Mouse (Mus musculus) gastrocnemius, adult 8-10 months (tissue): Measurements from ENCODE around the gene Smndc1. TPM values are rescaled to one million over a fixed set of nuclear protein-coding genes. Genes with fewer than 3 reads are reported as not detected.

Experiments used
- DNase-seq, 2 experiments: peaks; one replicate each; pipeline ENCODE4 v3.0.0; 2022; ENCODE audit warnings: low spot score in 2 of 2
- total RNA-seq, 4 experiments: library from RNA; stranded (reverse); gene quantifications; 2 replicates each; pipeline ENCODE4 v1.2.4; 2022

Gene Smndc1
- total RNA-seq, 4 experiments from 2014 or later = 27.4 to 32.4 (median 29.6) TPM

DNA sequence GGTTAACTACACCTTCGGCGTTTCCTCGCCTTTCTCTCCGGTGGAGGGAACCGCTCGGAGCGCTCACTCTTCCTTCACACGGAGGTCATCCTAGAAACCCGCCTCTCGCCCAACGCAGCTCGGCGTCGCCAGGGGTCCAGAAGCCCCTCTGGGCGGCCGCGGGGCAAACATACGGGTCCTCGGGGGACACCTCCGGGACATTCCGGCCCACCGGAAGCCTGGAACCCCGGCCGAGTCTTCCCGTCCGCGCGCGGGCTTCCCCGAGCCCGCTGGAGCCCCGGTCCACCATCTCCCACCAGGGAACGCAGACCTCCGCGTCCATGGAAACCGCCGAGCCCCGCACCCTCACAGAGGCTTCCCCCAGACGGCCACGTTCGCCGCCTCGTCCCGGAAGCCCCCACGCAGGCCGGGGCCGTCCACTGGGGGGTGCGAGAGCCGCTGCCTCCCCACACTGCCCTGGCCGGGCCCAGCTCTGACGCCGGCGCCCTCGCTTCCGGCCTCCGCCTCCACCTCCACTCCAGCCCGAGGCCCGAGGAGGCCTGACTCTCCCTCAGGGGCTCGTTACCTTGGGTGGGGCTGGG lies 437 bp downstream of the Smndc1 start:
- DNase-seq = no peak

DNA sequence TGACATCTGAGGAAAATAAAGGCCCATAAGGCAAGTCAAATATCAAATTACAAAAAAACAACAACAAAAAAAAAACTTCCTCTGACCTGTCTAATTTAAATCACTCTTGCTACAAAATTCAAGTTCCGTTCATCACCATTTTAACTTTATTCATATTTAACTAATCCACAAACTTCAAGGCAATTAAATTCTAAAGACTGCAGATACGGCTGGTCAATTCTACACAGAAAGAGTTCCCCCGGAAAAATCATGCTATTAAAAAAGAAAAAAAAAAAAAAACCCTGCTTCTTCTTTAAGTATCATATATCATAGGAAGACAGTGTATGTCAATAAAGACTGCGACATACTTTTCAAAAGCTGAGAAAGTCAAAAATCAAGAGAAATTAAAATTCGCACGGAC lies 961 bp downstream of the Smndc1 start:
- DNase-seq = no peak

DNA sequence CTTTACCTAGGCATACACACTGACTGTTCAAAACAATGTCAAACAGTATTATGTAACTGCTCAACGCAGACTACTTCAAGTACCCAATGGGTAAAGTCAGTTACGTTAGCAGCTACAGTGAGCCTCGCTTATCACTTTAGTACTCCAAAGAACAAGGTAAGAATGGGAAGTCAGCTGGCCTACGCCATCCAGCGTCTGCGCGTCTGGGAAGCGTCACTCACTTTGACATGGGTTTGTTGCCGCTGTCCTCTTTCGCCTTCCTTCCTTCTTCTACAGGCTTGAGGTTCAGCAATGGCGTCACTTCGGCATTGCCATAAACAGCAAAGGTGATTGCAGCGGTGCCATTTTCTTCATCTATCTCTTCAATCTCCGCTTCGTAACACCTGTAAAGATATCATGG lies 7.0 kb downstream of the Smndc1 start:
- DNase-seq = no peak

DNA sequence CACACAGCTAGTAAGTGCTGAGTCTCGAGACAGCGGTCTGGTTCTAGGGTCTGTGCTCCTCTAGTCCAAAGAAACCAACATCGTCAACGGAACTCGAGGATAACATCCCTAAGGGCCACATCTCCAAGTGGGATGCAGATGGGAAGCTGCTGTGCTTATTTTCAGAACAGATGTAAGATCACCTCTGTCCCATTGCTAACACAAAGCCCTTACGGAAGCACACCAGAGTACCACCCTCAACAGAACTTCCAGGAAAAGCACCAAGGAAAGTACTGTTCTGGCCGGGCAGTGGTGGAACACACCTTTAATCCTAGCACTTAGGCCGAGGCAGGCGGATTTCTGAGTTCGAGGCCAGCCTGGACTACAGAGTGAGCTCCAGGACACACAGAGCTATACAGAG lies 12.0 kb downstream of the Smndc1 start:
- no peak for DNase-seq

DNA sequence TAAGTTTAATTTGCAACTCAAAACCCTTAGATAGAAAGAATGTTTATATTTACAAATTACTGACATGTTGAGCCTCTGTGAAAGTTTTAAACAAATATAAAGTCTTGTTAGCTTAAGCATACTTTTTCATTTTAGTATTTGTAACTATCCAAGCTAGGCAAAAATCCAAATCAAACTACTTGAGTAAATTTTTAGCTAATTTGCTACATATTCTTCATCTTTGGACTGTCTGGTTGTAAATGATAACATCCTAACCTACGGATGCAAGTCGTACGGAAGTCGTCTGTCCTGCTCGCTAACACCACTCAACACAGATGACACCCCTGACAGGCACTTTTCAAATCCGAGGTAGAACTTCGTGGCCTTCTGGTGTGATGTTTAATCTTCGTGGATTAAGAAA lies 12.7 kb downstream of the Smndc1 start:
- no peak for DNase-seq

DNA sequence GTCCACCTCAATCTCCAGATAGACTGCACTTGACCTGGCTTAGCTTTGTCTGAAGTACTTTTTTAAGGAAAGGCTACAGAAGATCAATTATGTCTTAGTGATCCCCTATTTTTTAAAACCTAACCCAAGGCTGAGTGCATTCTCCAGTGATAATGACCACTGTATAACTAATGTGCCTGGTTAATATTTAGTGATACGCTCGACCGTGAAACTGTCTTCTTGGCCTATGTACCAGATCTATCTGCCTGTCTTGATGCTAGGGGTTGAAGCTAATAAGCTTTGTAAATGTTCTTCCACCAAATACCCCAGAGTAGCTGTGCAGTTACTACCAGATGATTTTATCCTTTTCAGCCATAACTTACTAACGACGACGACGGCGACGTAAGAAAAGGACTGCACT lies 14.6 kb downstream of the Smndc1 start:
- DNase-seq = no peak

DNA sequence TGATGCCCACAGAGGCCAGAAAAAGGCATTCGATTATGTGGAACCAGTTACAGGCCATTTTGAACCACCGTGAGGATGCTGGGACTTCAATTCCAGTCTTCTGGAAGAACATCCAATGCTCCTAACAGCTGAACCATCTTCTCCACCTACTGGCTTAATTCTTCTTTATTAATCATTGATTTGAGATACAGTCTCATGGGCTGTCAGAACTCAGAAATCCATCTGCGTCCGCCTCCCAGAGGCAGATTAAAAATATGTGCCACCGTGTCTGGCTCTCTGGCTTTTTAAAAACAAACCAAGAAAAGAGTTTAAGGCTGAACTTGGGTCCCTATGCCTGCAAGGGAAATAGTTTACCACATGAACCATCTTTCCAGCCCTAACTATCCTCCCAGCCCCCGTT lies 15.1 kb downstream of the Smndc1 start:
- DNase-seq = no peak

DNA sequence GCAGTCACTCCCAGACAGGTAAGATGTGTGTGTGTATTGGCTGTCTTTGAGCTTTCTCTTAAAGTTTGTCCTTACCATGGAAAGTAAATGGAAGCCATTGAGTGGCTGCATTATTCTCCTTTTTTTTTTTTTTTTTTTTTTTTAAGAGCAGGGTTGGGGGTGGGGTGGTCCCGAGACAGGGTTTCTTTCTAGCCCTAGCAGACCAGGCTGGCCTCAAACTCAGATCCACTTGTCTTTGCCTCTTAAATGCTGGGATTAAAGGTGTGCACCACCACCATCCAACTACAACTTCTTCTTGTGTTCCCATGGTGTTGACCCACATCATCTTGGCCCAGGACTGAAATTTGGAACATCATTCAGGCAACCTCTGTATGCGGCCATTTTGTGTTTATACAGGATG lies 16.8 kb downstream of the Smndc1 start:
- no peak for DNase-seq

DNA sequence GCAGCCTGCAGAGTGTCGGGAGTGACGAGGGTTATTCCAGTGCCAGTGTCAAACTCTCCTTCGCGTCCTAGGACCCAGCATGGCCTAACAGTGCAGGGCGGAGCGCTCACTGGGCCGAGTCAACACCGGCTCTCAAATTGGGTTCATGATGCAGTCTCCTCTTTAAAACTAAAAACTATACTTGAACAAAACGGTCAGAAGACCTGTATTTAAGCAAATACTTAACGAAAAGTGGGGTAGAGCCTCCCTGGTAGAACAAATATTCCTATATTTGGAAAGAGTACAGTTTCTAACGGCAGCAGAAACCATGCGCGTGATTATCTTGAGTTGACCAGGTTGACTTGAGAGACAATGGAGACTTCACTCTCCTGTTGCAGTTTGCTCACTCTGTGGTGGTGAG lies 18.7 kb downstream of the Smndc1 start, which contains the start of gene Gm10197:
Gene Gm10197 (minus strand): TSS at position 101 of the 400 bp plus-strand sequence.
- no peak for DNase-seq

DNA sequence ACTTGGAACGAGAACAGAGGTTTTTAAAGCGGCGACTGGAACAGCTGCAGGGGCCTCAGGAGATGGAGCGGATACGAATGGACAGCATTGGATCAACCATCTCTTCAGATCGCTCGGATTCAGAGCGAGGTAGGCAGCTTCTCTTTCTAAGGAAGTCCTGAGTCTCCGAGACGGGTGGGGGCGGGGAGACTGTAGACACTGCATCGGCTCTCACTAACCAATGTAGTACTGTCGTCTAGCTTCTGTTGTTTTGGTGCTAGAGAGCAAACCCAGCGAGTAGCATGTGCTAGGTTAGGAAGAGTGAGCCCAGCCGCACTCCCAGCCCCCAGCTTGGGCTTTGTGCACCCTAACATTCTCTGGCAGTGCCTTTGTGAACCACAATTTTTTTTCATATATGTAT lies 20.1 kb downstream of the Smndc1 start:
- no peak for DNase-seq

DNA sequence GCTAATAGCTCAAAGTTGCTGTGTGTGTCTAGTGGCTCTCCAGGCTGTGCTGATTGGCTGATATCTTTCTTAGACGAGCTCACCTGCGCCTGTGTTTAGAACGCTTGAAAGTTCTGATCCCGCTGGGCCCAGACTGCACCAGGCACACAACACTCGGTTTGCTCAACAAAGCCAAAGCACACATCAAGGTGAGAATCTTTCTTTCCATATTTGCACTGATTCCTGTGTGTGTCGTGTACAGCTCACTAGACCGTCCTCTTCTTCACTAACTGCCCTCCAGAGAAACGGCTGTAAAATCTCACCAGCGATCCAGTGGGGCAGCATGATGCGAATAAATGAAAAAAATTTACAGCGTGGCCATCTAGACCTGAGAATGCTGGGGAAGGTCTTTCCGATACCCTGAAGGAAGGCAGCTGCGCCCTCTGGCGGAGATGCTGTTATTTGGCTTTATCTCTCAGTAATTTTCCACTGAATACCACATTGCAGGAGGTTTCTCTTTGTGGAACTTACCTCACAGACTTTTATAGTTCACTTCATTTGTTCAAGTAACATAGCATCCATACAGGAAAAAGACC lies 20.8 kb downstream of the Smndc1 start:
- DNase-seq = peak; percentile 62 to 65

DNA sequence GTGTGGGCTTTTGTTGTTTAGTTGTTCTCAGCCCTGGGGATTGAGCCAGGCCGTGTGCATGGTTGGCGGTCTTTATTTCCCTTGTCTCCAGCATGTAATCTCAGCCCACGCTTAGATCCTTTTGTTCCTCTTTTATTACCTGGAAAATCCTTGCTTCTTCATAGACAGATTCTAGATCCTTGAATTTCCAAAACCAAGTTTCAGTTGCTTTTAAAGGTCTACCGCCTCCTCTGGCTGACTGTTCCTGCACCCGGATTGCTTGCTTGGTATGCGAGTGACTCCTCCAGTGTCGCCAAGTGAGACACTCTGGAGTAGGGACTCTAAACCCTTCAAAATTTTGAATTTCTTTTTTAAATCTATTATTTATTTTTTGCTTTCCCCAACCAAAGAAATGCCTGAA lies 23.5 kb downstream of the Smndc1 start:
- DNase-seq = no peak

DNA sequence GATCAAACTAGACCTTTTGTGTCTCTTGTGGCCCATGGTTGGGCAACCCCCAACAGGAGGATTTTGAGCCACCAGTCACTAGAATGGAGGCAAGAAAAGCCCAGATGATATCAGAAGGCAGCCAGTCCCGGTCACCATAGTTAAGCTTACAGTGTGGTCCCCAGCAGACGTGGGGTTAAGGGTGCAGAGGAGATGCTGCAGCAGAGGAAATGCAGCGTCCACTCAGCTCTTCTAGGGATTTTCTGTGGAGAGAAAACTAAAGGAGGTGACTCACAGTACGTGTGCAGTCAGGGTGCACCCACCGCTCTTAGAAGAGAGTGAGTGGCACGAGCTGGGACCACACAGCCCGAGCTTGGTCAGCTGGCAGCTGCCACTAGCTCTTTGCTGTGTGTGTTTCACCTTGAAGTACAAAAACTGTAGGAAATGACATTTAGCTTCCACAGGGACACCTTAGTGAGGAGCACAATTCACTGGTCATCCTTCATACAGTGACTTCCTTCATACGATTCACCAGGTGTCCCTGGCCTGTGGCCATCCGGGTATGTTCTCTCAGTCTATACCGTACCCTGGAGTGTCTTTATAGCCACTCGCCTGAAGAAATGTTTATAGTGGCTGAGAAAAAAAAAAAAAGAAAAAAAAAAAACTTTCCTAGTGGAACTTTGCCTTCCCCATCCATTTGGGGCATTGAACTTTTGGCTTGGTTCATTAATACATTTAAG lies 24.2 kb downstream of the Smndc1 start:
- DNase-seq = no peak

DNA sequence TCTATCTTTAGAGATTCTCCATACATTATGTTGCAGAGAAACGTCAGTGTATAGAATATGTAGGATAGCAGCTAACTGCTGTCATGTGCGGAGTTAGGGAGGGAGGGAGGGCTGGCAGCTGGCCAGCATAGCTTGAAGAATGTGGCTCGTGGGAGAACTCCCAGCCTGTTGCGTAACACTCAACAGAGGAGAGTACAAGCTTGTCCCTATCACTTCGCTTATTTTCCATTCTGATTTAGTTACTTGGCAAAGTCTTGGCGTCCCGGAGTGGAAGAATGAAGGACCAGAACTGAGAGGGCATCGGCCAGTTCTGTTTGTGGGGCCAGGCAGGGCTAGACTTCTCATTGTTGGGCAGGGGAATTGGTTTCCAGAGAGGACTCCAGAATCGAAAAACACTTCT lies 25.4 kb downstream of the Smndc1 start:
- peak in 1 of 2 experiments; percentile 51 for DNase-seq

DNA sequence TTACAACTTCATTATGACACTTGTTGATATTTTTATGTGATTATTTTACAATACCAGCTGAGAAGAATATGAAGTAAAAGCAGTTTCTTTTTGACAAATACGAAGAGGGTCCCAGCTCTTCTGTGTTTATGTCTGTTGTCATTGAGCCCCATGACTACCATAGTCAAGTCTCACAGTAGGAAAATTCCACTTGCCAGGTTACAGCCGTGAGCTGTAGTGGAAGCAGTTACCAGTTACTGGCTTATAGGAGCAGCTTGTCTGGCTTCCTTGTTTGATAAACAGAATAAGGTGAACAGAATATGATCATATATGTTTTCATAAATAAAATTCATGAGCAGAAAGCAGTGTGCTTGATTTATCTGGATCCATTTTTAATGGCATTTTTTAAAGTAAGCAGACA lies 25.8 kb downstream of the Smndc1 start:
- no peak for DNase-seq

DNA sequence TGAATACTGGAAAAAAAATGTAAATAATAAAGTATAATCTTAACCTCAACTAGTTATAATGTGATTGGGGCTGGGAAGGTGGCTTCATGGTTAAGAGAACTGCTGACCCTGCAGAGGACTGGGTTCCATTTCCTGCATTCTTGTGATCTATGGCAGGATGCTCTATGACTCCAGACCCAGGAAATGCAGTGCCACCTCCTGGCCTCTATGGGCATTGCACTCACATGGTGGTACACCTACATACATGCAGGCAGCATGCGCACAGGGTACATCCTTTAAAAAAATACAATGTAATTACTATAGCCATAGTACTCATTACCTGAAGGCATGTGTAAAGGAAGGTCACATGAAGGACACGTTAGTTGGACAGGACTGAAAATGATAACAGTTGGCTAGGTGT lies 27.4 kb downstream of the Smndc1 start:
- no peak for DNase-seq

DNA sequence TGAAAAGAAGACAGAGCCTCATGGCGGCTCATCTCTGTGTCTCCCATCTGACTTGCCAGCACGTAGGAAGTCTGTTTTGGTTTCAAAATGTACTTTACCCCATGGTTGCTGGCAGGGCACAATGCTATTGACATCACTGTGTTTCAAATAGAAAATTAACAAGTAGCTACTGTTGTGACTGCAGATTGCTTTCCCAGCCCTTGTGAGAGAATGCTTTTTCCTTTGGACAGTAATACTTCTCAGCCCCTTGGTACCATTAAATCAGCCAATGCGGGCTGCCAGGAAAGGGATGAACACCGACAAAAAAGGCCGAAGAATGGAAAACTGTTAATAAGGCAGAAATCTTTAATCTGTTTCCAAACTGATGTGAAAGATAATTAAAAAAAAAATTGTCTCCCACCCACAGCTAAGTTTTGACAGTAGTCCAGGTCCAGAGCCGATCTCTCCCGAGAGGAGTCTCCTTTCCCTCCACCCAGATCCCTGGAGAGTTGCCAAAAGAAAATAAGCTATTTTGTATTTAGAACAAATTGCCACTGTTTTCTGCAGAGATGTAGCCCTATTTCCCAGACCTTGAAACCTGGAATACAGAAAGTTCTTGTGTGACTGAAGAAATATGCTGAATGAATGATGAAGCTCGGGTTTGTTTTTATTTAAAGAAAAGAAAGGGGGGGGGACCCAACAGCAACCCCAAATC lies 30.0 kb downstream of the Smndc1 start:
- DNase-seq = no peak

DNA sequence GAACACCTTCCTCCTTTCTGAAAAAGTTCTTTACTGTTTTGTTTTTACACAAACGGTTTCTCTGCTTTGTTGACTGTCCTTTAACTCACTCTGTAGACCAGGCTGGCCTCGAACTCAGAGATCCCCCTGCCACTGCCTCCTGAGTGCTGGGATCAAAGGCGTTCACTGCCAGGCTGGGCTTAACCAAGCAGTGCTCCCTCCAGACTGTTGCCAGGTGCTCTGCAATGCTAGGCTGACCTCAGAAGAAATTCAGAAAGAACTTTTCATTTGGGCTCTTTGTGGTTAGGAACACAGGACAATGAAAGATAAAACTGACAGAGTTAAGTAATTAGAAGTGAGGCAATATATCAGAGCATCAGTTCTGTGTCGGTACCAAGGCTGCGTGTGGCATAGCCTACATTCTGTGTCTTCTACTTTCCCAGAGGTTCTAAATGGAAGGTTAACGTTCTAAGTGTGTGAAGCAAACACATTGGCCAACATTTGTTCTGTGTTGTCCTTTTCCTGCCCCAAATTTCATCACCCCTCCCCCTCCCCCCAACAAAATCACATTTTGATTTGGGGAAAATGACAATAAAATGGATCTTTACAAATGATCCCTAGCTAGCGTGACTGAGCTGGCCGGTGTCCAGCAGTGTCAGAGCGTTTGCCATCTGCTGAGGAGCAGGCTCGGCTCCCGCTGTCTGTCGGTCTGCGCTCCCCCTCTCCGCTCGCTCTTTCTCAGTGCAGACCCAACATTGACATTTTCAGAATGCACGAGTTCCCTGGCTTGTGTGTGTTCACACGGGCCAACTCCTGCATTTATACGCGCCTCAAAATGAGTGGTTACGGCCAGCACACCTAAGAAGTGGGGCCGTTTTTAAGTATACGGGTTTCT lies 31.0 kb downstream of the Smndc1 start:
- DNase-seq = peak in 1 of 2 experiments; percentile 46

DNA sequence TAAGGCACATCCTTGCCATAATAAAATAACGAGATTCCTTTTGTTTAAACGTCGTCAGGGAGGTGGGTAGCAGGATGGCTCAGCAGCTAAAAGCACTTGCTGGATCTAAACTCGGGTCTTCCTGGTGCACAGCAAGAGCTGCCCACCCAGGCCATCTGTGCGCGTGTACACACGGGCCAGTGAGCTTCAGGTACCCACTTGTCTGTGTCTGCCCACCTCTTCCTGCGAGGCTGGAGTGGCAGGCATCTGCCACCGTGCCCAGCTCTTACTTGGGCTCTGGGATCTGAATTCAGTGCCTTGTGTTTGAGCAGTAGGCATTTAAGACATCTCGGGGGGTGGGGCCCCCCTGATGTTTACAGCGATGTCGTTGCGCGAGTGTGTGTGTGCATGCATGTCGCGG lies 35.3 kb downstream of the Smndc1 start:
- no peak for DNase-seq

DNA sequence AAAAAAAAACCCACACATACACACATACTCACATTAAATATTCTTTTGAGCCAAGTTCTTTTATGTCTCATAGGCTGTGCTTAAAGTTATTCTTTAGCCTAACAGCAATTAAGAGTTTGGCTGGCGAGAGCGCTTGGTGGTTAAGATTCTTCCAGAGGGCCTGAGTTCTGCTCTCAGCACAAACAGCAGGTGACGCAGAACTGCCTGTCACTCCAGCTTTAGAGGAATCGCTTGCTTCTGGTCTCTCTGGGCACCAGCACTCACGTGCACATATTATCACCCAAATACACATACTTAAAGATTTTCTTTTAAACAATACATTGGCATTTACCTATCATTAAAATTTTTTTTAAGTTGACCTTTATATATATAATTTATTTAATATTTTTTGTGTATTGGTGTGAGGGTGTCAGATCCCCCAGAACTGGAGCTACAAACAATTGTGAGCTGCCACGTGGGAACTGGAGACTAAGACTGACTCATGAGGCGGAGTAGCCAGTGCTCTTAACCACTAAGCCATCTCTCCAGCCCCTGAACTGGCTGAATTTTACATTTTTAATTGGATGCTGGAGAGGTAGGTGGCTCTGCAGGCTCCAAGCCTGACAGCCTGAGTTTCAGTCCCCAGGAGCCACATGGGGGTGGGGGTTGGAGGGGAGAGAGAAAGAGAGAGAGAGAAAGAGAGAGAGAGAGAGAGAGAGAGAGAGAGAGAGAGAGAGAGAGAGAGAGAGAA lies 35.9 kb downstream of the Smndc1 start:
- DNase-seq = no peak

DNA sequence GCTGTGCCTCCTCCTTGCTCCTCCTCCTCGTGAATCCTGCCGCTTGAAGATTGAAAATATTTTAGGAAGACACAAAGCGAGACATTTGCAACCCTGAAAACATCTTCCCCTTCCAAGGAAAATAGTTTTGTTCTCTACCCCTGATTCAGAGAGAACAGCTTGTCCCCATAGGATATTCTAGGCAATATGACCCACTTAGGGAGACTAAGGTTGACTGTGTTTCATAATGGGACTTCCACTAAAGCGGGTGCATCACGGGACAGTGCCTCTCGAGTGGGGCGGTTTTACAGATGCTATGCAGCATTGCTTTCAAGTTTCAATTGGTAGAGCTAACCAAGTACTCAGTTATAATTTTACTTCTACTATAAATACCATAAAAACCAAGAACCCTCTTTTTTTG lies 36.5 kb downstream of the Smndc1 start:
- no peak for DNase-seq
